In genomic region chr9:30191902-30192301, GRCm38 (mm10) we compare ENCODE assay signal across 11 mouse cellular contexts.
"Had no signal": no experiment of that assay in that cellular context is flagged by ENCODE, and none has a peak within 500 bp of the region (broad histone marks: within the 10 kb centered on the region; RNA-seq: fewer than 3 reads in every experiment).

No protein-coding gene starts in this region.

- DNase-seq: kidney, adult 2 months; kidney, postnatal 25 days; liver; lung, adult 18-20 months; lung, postnatal 10 days; lung, postnatal 36 days; retina, postnatal 1 day; right cerebral cortex, postnatal 14 days; thymus, adult 2 months; thymus, postnatal 14 days; thymus, postnatal 4 days had no signal
